In genomic region chr2:166116278-166116608, GRCm38 (mm10) we compare ENCODE assay signal across 12 mouse cellular contexts.
"Had no signal": no experiment of that assay in that cellular context is flagged by ENCODE, and none has a peak within 500 bp of the region (broad histone marks: within the 10 kb centered on the region; RNA-seq: fewer than 3 reads in every experiment).

No protein-coding gene starts in this region.

- H3K4me1 ChIP-seq: limb, embryonic 12.5 days; megakaryocyte, embryonic 14.5 days had no signal

- DNase-seq: right cerebral cortex, postnatal 14 days; thymus, postnatal 4 days had no signal

- H3K4me2 ChIP-seq: intestine, embryonic 15.5 days; limb, embryonic 12.5 days; lung, embryonic 15.5 days; midbrain, embryonic 11.5 days; midbrain, embryonic 15.5 days; neural tube, embryonic 12.5 days had no signal

- H3K36me3 ChIP-seq: lung, embryonic 15.5 days had no signal

- H3K27ac ChIP-seq: intestine, embryonic 15.5 days; layer of hippocampus, adult 2 months; limb, embryonic 12.5 days; liver, embryonic 14.5 days; lung, embryonic 15.5 days; macrophage; midbrain, embryonic 15.5 days; neural tube, embryonic 12.5 days had no signal

- ATAC-seq: midbrain, embryonic 15.5 days had no signal

- H3K9ac ChIP-seq: intestine, embryonic 15.5 days; limb, embryonic 12.5 days; liver, embryonic 14.5 days; lung, embryonic 15.5 days; midbrain, embryonic 15.5 days; neural tube, embryonic 12.5 days had no signal

- H3K4me3 ChIP-seq: intestine, embryonic 15.5 days; layer of hippocampus, adult 2 months; limb, embryonic 12.5 days; lung, embryonic 15.5 days; midbrain, embryonic 15.5 days; neural tube, embryonic 12.5 days had no signal

- H3K9me3 ChIP-seq: intestine, embryonic 15.5 days; lung, embryonic 15.5 days; megakaryocyte, embryonic 14.5 days; midbrain, embryonic 15.5 days; neural tube, embryonic 12.5 days had no signal

- H3K27me3 ChIP-seq: intestine, embryonic 15.5 days; limb, embryonic 12.5 days; lung, embryonic 15.5 days; midbrain, embryonic 15.5 days; neural tube, embryonic 12.5 days had no signal
